Mouse (Mus musculus) neural tube, embryonic 12.5 days (tissue): Measurements from ENCODE around the gene B3galnt1. TPM values are rescaled to one million over a fixed set of nuclear protein-coding genes. Genes with fewer than 3 reads are reported as not detected.

Source experiments
- ATAC-seq: fragments of 200-750 bp; cut with Nextera tagmentation; 2 replicates; pipeline ENCODE4 v1.8.0; 2017; ENCODE audit warnings: low read depth, mild to moderate bottlenecking, moderate TSS enrichment, moderate library complexity; ENCODE audit not compliant: low FRiP score
- H3K27ac ChIP-seq: fragments of 300-500 bp; sonication (generic); 2 replicates; pipeline ENCODE4 v1.5.1; 2016
- H3K27me3 ChIP-seq: fragments of 300-500 bp; sonication (generic); replicated peaks from 2 replicates; pipeline ENCODE4 v1.6.1; 2016; ENCODE audit warnings: mild to moderate bottlenecking
- H3K36me3 ChIP-seq: fragments of 300-500 bp; sonication (generic); 2 replicates; pipeline ENCODE4 v1.6.1; 2016; ENCODE audit warnings: mild to moderate bottlenecking
- H3K4me1 ChIP-seq: fragments of 300-500 bp; sonication (generic); 2 replicates; pipeline ENCODE4 v1.6.1; 2016
- H3K4me2 ChIP-seq: fragments of 300-500 bp; sonication (generic); replicated peaks from 2 replicates; pipeline ENCODE4 v1.6.1; 2016; ENCODE audit warnings: mild to moderate bottlenecking
- H3K4me3 ChIP-seq: fragments of 300-500 bp; sonication (generic); 2 replicates; pipeline ENCODE4 v1.5.1; 2016
- H3K9ac ChIP-seq: fragments of 300-500 bp; sonication (generic); 2 replicates; pipeline ENCODE4 v1.6.1; 2016; ENCODE audit warnings: mild to moderate bottlenecking
- H3K9me3 ChIP-seq: fragments of 300-500 bp; sonication (generic); 2 replicates; pipeline ENCODE4 v1.6.1; 2016; ENCODE audit warnings: mild to moderate bottlenecking
- WGBS: fragments of 180-500 bp; shearing (Covaris S2); methylation state at CpG from one replicate; pipeline ENCODE4 v1.1.7; 2016; 5-methylcytosine and 5-hydroxymethylcytosine counted together
- polyA plus RNA-seq: library from polyadenylated mRNA; unstranded; fragments of >200 nt; fragmentation: Nextera tagmentation; extraction: Ambion mirVana; gene quantifications from 2 replicates; pipeline ENCODE4 v1.2.1, GENCODE M21; 2016

Gene B3galnt1
- 46.4 and 46.9 TPM in 2 replicates for polyA plus RNA-seq

- Histone ChIP-seq H3K27ac (no peak within 1 kb of the TSS), H3K27me3 (no peaks in the 10 kb centered on the region), H3K4me1 (peaks cover 11% of the 10 kb centered on the region), H3K4me2 (peak within 1 kb of the TSS; percentile 83), H3K4me3 (peak within 1 kb of the TSS; percentile 65), H3K36me3 (no peaks in the 10 kb centered on the region), H3K9me3 (no peaks in the 10 kb centered on the region), H3K9ac (peak within 1 kb of the TSS; percentile 84)
- WGBS = under 1% methylated on average over 82 of the region's 99 CpGs
- peak; percentile 92 for ATAC-seq
Observed at GRCm38 (mm10) chr3:69598261-69599165, at the start of gene B3galnt1. Gene B3galnt1, minus strand, starts transcription at chr3:69598960.

DNA sequence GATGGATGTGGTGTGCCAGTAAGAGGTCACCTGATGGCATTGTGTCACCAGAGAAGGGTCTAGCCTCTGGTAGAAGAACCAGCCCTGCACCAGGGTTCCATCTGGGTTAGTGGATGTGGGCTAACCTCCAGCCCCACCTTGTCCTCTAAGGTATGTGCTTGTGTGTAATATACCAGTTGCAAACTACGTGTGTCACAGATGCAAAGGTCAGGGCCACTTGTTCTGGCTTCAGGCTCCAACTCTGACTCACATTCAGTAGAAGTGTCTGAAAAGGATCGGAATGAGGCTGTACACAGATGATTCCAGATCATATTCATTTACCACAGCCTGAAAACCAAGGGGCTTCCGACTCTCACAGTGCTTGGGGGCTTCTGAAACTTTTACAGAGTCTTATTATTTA, 35.8 kb upstream of the B3galnt1 start:
- Histone ChIP-seq H3K9me3 (no peaks in the 10 kb centered on the region), H3K27me3 (no peaks in the 10 kb centered on the region)

GRCm38 (mm10) chr3:69633706-69634420, 35.1 kb upstream of the B3galnt1 start:
- H3K36me3 ChIP-seq = no peaks in the 10 kb centered on the region
- H3K4me1 ChIP-seq = no peaks in the 10 kb centered on the region
- no peak for ATAC-seq
- H3K9ac ChIP-seq = no peak overlapping the region
- H3K27me3 ChIP-seq = no peaks in the 10 kb centered on the region
- H3K9me3 ChIP-seq = no peaks in the 10 kb centered on the region
- no peak overlapping the region for H3K27ac ChIP-seq
- H3K4me2 ChIP-seq = no peak overlapping the region
- WGBS = 85% methylated on average over 12 of the region's 12 CpGs
- no peak overlapping the region for H3K4me3 ChIP-seq

More for the DNA sequence above, 35.8 kb upstream of the B3galnt1 start:
- no peak for ATAC-seq
- Histone ChIP-seq H3K9ac (no peak overlapping the region), H3K27ac (no peak overlapping the region), H3K4me1 (no peaks in the 10 kb centered on the region), H3K36me3 (no peaks in the 10 kb centered on the region), H3K4me2 (no peak overlapping the region), H3K4me3 (no peak overlapping the region)
- 84% methylated on average over 3 of the region's 3 CpGs for WGBS

DNA sequence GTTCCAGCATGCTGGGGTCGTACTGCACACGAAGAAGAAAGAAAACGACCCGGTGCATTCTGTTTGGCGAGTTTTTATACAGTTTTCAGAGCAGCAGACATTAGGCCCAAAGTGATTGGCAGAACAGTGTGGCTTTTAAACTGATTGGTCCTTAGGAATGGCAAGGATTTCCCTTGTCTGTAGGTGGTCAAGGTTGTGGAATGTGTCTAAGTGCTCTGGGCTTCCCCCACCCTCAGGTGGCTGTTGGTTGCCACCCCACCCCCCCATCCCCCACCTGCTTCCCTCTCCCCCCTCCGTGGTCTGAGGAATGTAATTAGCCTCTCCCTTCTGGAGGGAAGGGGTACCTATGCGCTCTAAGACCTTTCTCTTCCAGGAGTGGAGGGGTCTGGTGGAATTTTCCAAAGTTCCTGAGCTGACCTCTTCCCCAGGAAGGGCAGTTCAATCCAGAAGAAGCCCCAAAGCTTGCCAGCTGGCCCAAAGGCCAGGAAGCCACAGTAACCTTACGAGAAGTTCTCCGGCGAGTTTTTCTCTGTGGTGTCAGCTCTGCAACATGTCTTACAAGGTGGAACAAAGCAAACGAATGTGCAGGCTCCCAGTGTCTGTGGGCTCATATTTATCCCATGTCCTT, 28.3 kb upstream of the B3galnt1 start:
- H3K9me3 ChIP-seq = no peaks in the 10 kb centered on the region
- no peak overlapping the region for H3K4me2 ChIP-seq
- no peaks in the 10 kb centered on the region for H3K27me3 ChIP-seq
- no peaks in the 10 kb centered on the region for H3K4me1 ChIP-seq
- H3K4me3 ChIP-seq = no peak overlapping the region
- no peaks in the 10 kb centered on the region for H3K36me3 ChIP-seq
- H3K27ac ChIP-seq = no peak overlapping the region
- ATAC-seq = no peak
- no peak overlapping the region for H3K9ac ChIP-seq
- WGBS = 76% methylated on average over 11 of the region's 11 CpGs

DNA sequence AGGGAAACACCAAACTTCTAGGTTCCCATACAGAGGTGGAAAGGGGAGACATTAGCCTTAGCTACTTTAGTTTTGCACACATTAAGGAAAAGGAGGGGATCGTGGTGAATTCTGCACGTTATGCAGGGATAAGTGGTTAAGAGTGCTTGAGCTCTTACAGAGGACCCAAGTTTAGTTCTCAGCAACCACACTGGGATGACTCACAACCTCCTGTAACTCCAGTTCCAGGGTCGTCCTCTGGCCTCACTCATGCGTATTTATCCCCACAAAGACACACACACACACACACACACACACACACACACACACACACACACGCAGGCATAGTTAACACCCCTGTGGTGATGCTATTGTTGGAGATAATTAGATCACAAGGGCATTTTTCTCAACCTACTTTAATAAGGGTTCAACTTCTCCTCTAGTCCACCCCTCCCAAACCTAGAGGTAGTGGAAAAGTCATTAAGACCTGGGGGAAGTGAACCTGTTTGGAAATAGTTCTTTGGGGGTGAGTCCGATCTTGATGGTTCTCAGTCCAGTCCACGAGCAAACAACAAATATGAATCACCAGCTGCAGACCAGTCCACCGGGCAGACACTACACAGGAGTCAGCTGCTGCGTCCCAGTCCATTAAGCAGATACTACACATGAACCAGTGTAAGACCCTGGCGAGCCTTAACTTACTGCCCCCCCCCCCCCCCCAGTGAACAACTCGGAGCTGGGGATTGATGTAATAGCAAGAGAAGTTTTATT, 27.6 kb upstream of the B3galnt1 start:
- no peak overlapping the region for H3K9ac ChIP-seq
- no peak overlapping the region for H3K4me3 ChIP-seq
- H3K27me3 ChIP-seq = no peaks in the 10 kb centered on the region
- H3K27ac ChIP-seq = no peak overlapping the region
- ATAC-seq = no peak
- no peaks in the 10 kb centered on the region for H3K4me1 ChIP-seq
- no peak overlapping the region for H3K4me2 ChIP-seq
- H3K9me3 ChIP-seq = no peaks in the 10 kb centered on the region
- H3K36me3 ChIP-seq = no peaks in the 10 kb centered on the region
- 83% methylated on average over 11 of the region's 11 CpGs for WGBS

DNA sequence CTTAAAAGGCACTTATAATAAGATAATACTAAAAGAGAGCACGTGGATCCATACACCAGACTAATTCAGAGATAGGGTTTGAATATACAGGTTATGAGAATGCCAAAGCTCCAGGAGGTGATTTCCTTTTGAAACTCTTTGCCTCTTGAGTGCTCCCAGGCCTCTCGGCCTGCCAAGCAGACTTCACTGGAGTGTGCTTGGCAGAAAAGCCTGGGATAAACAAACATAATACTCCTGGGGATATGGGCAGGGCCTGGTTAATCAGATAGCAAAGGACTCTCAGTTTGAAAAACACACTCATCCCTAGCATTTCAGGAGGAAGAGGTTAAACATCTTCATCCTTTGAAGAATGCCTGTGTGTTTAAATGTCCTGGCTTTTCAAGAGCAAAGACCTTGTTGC, 25.4 kb upstream of the B3galnt1 start:
- H3K4me2 ChIP-seq = no peak overlapping the region
- ATAC-seq = no peak
- H3K9ac ChIP-seq = no peak overlapping the region
- WGBS = 86% methylated on average over 2 of the region's 2 CpGs
- no peaks in the 10 kb centered on the region for H3K4me1 ChIP-seq
- no peaks in the 10 kb centered on the region for H3K27me3 ChIP-seq
- no peak overlapping the region for H3K27ac ChIP-seq
- H3K4me3 ChIP-seq = no peak overlapping the region
- H3K9me3 ChIP-seq = no peaks in the 10 kb centered on the region
- no peaks in the 10 kb centered on the region for H3K36me3 ChIP-seq

GRCm38 (mm10) chr3:69607909-69608308, 9.1 kb upstream of the B3galnt1 start:
- no peak for ATAC-seq
- 92% methylated on average over 5 of the region's 5 CpGs for WGBS
- Histone ChIP-seq H3K4me3 (no peak overlapping the region), H3K4me2 (no peak overlapping the region), H3K27me3 (no peaks in the 10 kb centered on the region), H3K36me3 (no peaks in the 10 kb centered on the region), H3K9ac (no peak overlapping the region), H3K27ac (no peak overlapping the region), H3K9me3 (peaks cover 11% of the 10 kb centered on the region; the same call in 1 of the 2 replicates), H3K4me1 (no peaks in the 10 kb centered on the region)

DNA sequence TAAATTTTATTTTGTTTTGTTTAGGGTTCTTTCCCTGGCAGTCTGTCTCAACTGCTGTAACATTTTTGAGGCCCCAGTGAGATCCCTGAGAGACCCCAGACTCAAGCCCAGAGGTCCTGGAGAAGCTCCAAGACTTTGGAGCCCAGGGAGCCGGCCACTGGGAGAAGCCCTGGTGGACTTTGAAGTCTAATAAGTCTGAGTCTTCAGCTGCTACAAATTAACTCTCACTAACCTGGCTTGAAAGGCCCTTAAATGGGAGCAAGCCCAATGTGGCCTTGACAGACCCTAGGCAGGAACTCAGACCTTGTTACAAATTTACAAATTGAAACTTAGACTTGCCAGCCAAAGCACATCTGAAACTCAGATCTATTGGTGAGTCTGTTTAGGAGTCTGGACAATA, 8.7 kb upstream of the B3galnt1 start:
- Histone ChIP-seq H3K9ac (no peak overlapping the region), H3K27ac (no peak overlapping the region), H3K4me2 (no peak overlapping the region), H3K4me1 (no peaks in the 10 kb centered on the region), H3K27me3 (no peaks in the 10 kb centered on the region), H3K4me3 (no peak overlapping the region), H3K9me3 (peaks cover 6% of the 10 kb centered on the region; the same call in 1 of the 2 replicates), H3K36me3 (no peaks in the 10 kb centered on the region)
- 56% methylated on average over 1 of the region's 1 CpGs for WGBS
- no peak for ATAC-seq

DNA sequence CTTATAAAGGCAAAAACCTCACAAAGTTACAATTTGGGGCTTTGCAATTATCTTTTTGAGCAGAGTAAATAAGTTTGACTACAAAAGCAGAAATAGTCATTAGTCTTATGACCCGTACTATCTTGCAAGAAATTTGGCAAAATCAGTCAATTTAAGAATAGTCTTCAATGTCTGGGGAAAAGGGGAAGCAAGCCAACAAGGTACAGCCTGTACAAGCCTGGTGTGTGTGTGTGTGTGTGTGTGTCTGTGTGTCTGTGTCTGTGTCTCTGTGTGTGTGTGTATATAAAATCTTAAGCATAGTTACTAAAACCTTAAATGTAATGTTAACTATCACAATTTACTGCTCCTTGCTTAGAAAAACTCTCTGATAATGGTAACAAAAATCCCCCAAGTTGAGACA, 8.2 kb upstream of the B3galnt1 start:
- no peak for ATAC-seq
- Histone ChIP-seq H3K27me3 (no peaks in the 10 kb centered on the region), H3K4me3 (no peak overlapping the region), H3K36me3 (no peaks in the 10 kb centered on the region), H3K9ac (no peak overlapping the region), H3K9me3 (0 out of 2 replicates have a peak, but pooled peaks cover under 1% of the 10 kb centered on the region), H3K4me1 (no peaks in the 10 kb centered on the region), H3K4me2 (no peak overlapping the region), H3K27ac (no peak overlapping the region)
- 96% methylated on average over 1 of the region's 1 CpGs for WGBS

- H3K4me2 ChIP-seq = peak overlapping the region; percentile 83
- peak overlapping the region; percentile 65 for H3K4me3 ChIP-seq
- peaks cover 11% of the 10 kb centered on the region for H3K4me1 ChIP-seq
- H3K27me3 ChIP-seq = no peaks in the 10 kb centered on the region
- ATAC-seq = peak; percentile 50
- H3K9me3 ChIP-seq = no peaks in the 10 kb centered on the region
- WGBS = 9% methylated on average over 5 of the region's 5 CpGs
- H3K9ac ChIP-seq = peak overlapping the region; percentile 84; the same call in 1 of the 2 replicates
- H3K27ac ChIP-seq = no peak overlapping the region
- H3K36me3 ChIP-seq = no peaks in the 10 kb centered on the region
Observed at GRCm38 (mm10) chr3:69599166-69599500, 373 bp upstream of the B3galnt1 start.

DNA sequence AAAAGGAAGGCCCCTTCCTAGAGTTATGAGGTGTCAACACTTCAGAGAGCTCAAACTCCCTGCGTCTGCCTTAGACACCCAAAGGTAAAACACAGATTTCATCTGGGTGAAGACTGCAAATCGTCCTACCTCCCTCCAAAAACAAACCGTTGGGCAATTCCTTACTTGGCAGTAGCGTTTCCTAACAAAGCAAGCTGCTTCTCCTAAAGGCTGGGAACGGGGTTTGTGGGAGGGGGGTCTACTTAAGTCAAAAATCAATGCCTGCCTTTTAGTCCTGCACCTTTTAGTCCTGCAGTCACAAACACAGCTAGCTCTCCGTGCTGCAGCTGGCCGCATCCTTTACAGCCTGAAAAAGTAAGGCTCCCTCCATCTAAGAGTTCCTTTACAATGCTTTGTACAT, 944 bp downstream of the B3galnt1 start:
- WGBS = 13% methylated on average over 7 of the region's 7 CpGs
- Histone ChIP-seq H3K36me3 (no peaks in the 10 kb centered on the region), H3K4me1 (peaks cover 11% of the 10 kb centered on the region), H3K4me3 (peak overlapping the region; percentile 65), H3K9ac (peak overlapping the region; percentile 84), H3K4me2 (peak overlapping the region; percentile 83), H3K27me3 (no peaks in the 10 kb centered on the region), H3K9me3 (no peaks in the 10 kb centered on the region), H3K27ac (no peak overlapping the region)
- ATAC-seq = no peak
